Mouse (Mus musculus) C2C12 (cell line): ENCODE measurements around the gene Spout1. TPM values are rescaled to one million over a fixed set of nuclear protein-coding genes. Genes with fewer than 3 reads are reported as not detected.

Experiments
- H3K27me3 ChIP-seq: one replicate; pipeline ENCODE4 v1.6.1; 2011; ENCODE audit not compliant: control insufficient read depth, insufficient read depth, insufficient read length
- H3K36me3 ChIP-seq: one replicate; pipeline ENCODE4 v1.6.1; 2011; ENCODE audit not compliant: control insufficient read depth, insufficient read depth
- H3K4me3 ChIP-seq: one replicate; pipeline ENCODE4 v1.5.1; 2011; ENCODE audit warnings: mild to moderate bottlenecking, control low read depth; ENCODE audit not compliant: poor library complexity, insufficient read depth, severe bottlenecking
- H3K79me2 ChIP-seq: one replicate; pipeline ENCODE4 v1.6.1; 2011; ENCODE audit not compliant: control insufficient read depth, insufficient read depth
- H3K79me3 ChIP-seq: one replicate; pipeline ENCODE4 v1.6.1; 2011; ENCODE audit warnings: low read depth, control low read depth
- H3ac ChIP-seq: one replicate; pipeline ENCODE3; 2011; ENCODE audit warnings: low read depth; ENCODE audit not compliant: control insufficient read depth, insufficient read length
- CEBPB ChIP-seq: IDR thresholded peaks from one replicate; pipeline ENCODE4 v1.6.1; 2011; ENCODE audit warnings: low read depth, mild to moderate bottlenecking, control low read depth, moderate library complexity
- CTCF ChIP-seq: IDR thresholded peaks from one replicate; pipeline ENCODE4 v1.5.1; 2011; ENCODE audit not compliant: control insufficient read depth, insufficient read depth, insufficient read length
- FOSL1 ChIP-seq: IDR thresholded peaks from one replicate; pipeline ENCODE4 v1.8.0; 2011; ENCODE audit warnings: mild to moderate bottlenecking, low read length; ENCODE audit not compliant: poor library complexity, insufficient read depth, severe bottlenecking
- MAX ChIP-seq: IDR thresholded peaks from one replicate; pipeline ENCODE4 v1.6.1; 2011; ENCODE audit warnings: mild to moderate bottlenecking, control low read depth
- MYOD1 ChIP-seq: IDR thresholded peaks from one replicate; pipeline ENCODE4 v1.6.1; 2011; ENCODE audit warnings: low read depth; ENCODE audit not compliant: control insufficient read depth, insufficient read length
- MYOG ChIP-seq: IDR thresholded peaks from one replicate; pipeline ENCODE4 v1.6.1; 2011; ENCODE audit not compliant: control insufficient read depth, insufficient read length; ENCODE audit errors: extremely low read depth
- USF1 ChIP-seq: IDR thresholded peaks from one replicate; pipeline ENCODE4 v1.6.1; 2011; ENCODE audit warnings: low read depth, mild to moderate bottlenecking, control low read depth, moderate library complexity
- polyA plus RNA-seq: library from polyadenylated mRNA; unstranded; fragments of >200 nt; fragmentation: generic; extraction: Trizol; gene quantifications from one replicate; pipeline ENCODE4 v1.2.1, GENCODE M21; 2012; ENCODE audit warnings: missing spikeins

Gene Spout1
- polyA plus RNA-seq, 1 experiment: 33.4 TPM

DNA sequence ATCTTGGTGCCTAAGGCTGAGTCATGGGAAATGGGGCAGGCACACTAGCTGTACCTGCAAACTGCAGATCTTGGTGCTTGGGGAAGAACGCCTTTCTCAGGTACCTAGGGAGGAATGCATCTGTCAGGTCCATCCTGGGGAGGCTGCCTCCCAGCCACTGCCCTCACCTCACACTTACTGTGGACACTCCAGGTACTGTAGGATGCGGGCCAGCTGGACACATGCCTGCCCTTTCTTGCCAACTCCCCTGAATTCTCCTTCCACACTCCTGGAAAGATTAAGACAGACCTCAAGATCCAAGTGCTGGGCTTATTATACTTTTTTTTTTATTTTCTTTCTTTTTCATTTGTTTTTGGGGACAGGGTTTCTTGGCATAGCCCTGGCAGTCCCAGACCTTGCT lies 1.7 kb downstream of the Spout1 start:
- no peak for TF ChIP-seq MYOG
- no peak for TF ChIP-seq CEBPB
- TF ChIP-seq MYOD1: no peak
- TF ChIP-seq FOSL1: no peak
- no peak for TF ChIP-seq USF1
- no peak for TF ChIP-seq CTCF
- TF ChIP-seq MAX: no peak
- peaks cover 39% of the 10 kb centered on the region for H3K36me3 ChIP-seq
- no peak overlapping the region for H3K4me3 ChIP-seq
- H3K79me3 ChIP-seq: no peaks in the 10 kb centered on the region
- peaks cover 15% of the 10 kb centered on the region for H3K79me2 ChIP-seq
- no peak overlapping the region for H3ac ChIP-seq
- no peaks in the 10 kb centered on the region for H3K27me3 ChIP-seq

DNA sequence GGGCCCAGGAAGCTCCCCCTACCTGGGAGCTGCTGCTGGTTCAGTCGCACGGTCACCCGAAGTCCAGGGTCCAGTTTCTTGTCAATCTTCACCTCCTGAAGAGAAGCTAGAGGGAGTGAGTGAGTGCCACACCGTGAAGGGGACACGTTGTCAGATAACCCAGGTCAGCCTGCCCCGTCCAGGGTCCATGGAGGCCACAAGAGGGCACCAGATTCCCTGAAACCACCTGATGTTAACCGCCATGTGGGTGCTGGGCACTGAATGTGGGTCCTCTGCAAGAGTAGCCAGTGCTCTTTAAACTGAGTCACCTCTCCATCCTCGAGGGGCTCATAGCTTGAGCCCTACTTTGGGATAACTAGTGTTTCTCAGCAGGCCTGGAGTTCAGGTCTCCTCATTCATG lies 2.4 kb downstream of the Spout1 start:
- TF ChIP-seq MYOG: no peak
- no peak for TF ChIP-seq MYOD1
- no peak for TF ChIP-seq USF1
- TF ChIP-seq MAX: no peak
- TF ChIP-seq FOSL1: no peak
- TF ChIP-seq CEBPB: no peak
- peak; percentile 14 for TF ChIP-seq CTCF
- Histone ChIP-seq H3K27me3 (no peaks in the 10 kb centered on the region), H3K79me2 (peaks cover 15% of the 10 kb centered on the region), H3ac (no peak overlapping the region), H3K79me3 (no peaks in the 10 kb centered on the region), H3K36me3 (peaks cover 39% of the 10 kb centered on the region), H3K4me3 (no peak overlapping the region)

DNA sequence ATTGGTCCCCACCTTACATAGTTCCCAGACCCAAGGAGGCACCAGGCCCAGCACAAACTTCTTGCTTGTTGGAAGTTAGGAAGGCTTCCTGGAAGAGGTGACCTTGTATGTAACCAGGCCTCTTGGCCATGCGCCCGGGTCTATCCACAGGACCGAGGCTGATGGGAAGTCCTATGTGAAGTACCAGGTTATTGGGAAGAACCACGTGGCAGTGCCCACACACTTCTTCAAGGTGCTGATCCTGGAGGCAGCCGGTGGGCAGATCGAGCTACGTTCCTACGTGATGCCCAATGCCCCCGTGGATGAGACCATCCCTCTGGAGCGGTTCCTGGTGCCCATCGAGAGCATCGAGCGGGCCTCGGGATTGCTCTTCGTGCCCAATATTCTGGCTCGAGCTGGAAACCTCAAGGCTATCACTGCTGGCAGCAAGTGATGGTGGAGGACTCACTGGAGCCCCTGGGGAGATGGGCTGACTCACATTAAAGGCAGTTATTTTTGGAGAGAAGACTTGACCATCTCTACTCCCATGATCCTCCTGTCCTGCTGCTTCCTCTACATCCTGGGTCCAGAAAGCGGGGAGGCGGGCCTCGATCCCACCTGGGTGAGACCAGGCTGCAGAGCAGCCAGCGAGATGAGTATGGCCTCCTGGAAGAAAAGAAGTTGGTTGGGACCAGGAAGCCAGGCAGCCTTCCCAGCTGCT lies 4.6 kb downstream of the Spout1 start:
- Histone ChIP-seq H3K79me3 (no peaks in the 10 kb centered on the region), H3K36me3 (peaks cover 39% of the 10 kb centered on the region), H3K4me3 (no peak overlapping the region), H3ac (no peak overlapping the region), H3K27me3 (no peaks in the 10 kb centered on the region), H3K79me2 (peaks cover 15% of the 10 kb centered on the region)
- TF ChIP-seq MYOG (no peak), USF1 (no peak), MAX (no peak), FOSL1 (no peak), CEBPB (no peak), MYOD1 (no peak), CTCF (no peak)

DNA sequence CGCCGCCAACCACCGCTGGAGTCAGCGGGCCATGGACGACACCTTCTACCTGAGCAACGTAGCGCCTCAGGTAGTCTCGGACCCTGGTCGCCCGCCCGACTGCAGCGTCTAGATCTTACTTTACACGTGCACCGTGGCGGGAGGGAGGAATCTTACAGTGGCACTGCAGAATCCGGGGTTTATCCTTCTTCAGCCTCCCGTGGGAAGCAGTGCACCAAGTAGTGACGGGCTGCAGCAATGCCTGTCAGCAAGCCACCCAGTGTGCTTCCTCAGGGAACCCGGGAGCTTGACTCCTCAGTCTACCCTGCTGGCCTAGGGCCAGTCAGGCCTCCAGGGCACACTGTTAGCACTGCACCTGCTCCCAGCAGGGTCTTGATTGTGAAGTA lies 6.3 kb downstream of the Spout1 start:
- TF ChIP-seq FOSL1 (no peak), MYOD1 (no peak), CTCF (no peak), MAX (no peak)
- Histone ChIP-seq H3K79me2 (peaks cover 4% of the 10 kb centered on the region), H3K79me3 (no peaks in the 10 kb centered on the region), H3K4me3 (peak overlapping the region; percentile 31), H3K27me3 (no peaks in the 10 kb centered on the region), H3K36me3 (peaks cover 39% of the 10 kb centered on the region), H3ac (peak overlapping the region; percentile 64)

DNA sequence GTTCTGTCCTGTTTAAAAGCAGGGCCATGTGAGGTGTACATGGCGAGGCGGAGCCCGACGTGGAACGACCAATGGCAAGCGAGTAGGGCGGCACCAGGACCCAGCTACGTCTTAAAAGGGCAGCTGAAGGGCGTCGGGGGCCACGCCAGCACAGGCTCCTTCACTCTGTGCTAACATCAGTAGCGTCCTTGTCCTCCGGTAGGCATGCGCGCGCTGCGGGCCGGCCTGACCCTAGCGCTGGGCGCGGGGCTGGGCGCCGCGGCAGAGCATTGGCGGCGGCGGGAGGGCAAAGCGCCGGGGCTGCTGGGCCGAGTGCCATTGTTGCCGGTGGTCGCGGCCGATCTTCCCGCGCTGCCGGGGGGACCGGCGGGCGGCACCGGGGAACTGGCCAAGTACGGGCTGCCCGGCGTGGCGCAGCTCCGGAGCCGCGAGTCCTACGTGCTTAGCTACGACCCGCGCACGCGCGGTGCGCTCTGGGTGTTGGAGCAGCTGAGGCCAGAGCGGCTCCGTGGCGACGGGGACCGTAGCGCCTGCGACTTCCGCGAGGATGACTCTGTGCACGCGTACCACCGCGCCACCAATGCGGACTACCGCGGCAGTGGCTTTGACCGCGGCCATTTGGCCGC lies 6.8 kb downstream of the Spout1 start, which contains the start of gene Endog:
TSS of gene Endog (plus strand) at position 123 of the 626 bp plus-strand sequence.
- peak within 1 kb of the TSS; percentile 64 for H3ac ChIP-seq
- H3K4me3 ChIP-seq: peak within 1 kb of the TSS; percentile 31
- H3K27me3 ChIP-seq: no peaks in the 10 kb centered on the region
- TF ChIP-seq USF1 (no peak), MYOD1 (no peak), CTCF (no peak), MAX (no peak), FOSL1 (no peak), CEBPB (no peak), MYOG (no peak)
- no peaks in the 10 kb centered on the region for H3K79me3 ChIP-seq
- no peaks in the 10 kb centered on the region for H3K79me2 ChIP-seq
- peaks cover 34% of the 10 kb centered on the region for H3K36me3 ChIP-seq

DNA sequence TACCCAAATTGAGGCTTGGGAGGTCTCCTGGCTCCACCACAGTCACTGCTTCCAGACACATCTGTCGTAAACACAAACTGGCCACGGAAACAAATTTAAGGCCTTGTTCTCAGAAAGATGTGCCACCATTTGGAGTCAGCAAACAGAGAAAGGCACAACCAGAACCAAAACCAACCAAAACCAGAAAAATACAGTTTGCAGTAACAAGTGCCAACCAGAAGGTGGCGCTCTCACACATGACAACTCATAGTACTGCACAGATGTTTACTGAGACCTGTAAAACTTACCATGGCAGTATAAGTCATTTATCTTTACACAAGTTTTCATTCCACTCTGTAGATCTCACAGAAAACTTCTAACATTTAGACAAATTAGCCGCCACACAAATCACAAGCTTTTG lies 11.6 kb downstream of the Spout1 start:
- Histone ChIP-seq H3ac (no peak overlapping the region), H3K79me3 (no peaks in the 10 kb centered on the region), H3K36me3 (no peaks in the 10 kb centered on the region), H3K4me3 (no peak overlapping the region), H3K79me2 (no peaks in the 10 kb centered on the region), H3K27me3 (no peaks in the 10 kb centered on the region)
- TF ChIP-seq MAX: no peak
- no peak for TF ChIP-seq FOSL1
- TF ChIP-seq CEBPB: no peak
- TF ChIP-seq MYOG: no peak
- TF ChIP-seq USF1: no peak
